Mouse (Mus musculus) kidney, embryonic 14.5 days (tissue): ENCODE data around the gene Rasd2. TPM values are rescaled to one million over a fixed set of nuclear protein-coding genes. Genes with fewer than 3 reads are reported as not detected.

Experiments used
- ATAC-seq: fragments of 200-750 bp; cut with Nextera tagmentation; 2 replicates; pipeline ENCODE4 v1.8.0; 2017; ENCODE audit warnings: moderate number of reproducible peaks, mild to moderate bottlenecking, moderate TSS enrichment, moderate library complexity; ENCODE audit not compliant: low FRiP score, low TSS enrichment
- H3K27ac ChIP-seq: fragments of 300-500 bp; sonication (generic); 2 replicates; pipeline ENCODE4 v1.5.1; 2014; ENCODE audit warnings: low read depth, mild to moderate bottlenecking, low read length, moderate library complexity, mixed read lengths
- H3K27me3 ChIP-seq: fragments of 300-500 bp; sonication (generic); 2 replicates; pipeline ENCODE4 v1.6.1; 2014; ENCODE audit warnings: mild to moderate bottlenecking, low read length; ENCODE audit not compliant: control insufficient read depth, insufficient read depth
- H3K36me3 ChIP-seq: fragments of 300-500 bp; sonication (generic); 2 replicates; pipeline ENCODE4 v1.6.1; 2014; ENCODE audit warnings: low read length, mixed read lengths; ENCODE audit not compliant: control insufficient read depth, insufficient read depth
- H3K4me1 ChIP-seq: fragments of 300-500 bp; sonication (generic); 2 replicates; pipeline ENCODE4 v1.6.1; 2014; ENCODE audit warnings: low read length, mixed read lengths; ENCODE audit not compliant: control insufficient read depth, insufficient read depth
- H3K4me2 ChIP-seq: fragments of 300-500 bp; sonication (generic); replicated peaks from 2 replicates; pipeline ENCODE4 v1.6.1; 2014; ENCODE audit warnings: low read depth, mild to moderate bottlenecking, low read length
- H3K4me3 ChIP-seq: fragments of 300-500 bp; sonication (generic); 2 replicates; pipeline ENCODE4 v1.5.1; 2014; ENCODE audit warnings: mild to moderate bottlenecking, low read length
- H3K9ac ChIP-seq: fragments of 300-500 bp; sonication (generic); 2 replicates; pipeline ENCODE4 v1.6.1; 2014; ENCODE audit warnings: low read depth, mild to moderate bottlenecking, low read length, moderate library complexity
- H3K9me3 ChIP-seq: fragments of 300-500 bp; sonication (generic); 2 replicates; pipeline ENCODE4 v1.6.1; 2016; ENCODE audit warnings: low read length; ENCODE audit not compliant: control insufficient read depth
- WGBS: fragments of 180-500 bp; shearing (Covaris S2); extraction: QIAGEN DNeasy Blood & Tissue Kit; methylation state at CpG from one replicate; pipeline ENCODE4 v1.1.7; 2014; 5-methylcytosine and 5-hydroxymethylcytosine counted together
- polyA plus RNA-seq: library from polyadenylated mRNA; unstranded; fragments of >200 nt; fragmentation: Nextera tagmentation; extraction: Ambion mirVana; gene quantifications from 2 replicates; pipeline ENCODE4 v1.2.1, GENCODE M21; 2014

The Rasd2 gene
- polyA plus RNA-seq: 1.2 and 1.9 TPM in 2 replicates

GRCm38 (mm10) chr8:75213686-75214085, at the start of gene Rasd2:
TSS of gene Rasd2 (plus strand) at chr8:75213944.
- peak within 1 kb of the TSS; percentile 95 for H3K4me2 ChIP-seq
- WGBS: under 1% methylated on average over 40 of the region's 42 CpGs
- no peaks in the 10 kb centered on the region for H3K9me3 ChIP-seq
- H3K4me3 ChIP-seq: peak within 1 kb of the TSS; percentile 50
- H3K9ac ChIP-seq: peak within 1 kb of the TSS; percentile 60
- H3K27me3 ChIP-seq: peaks cover 34% of the 10 kb centered on the region
- no peaks in the 10 kb centered on the region for H3K4me1 ChIP-seq
- no peaks in the 10 kb centered on the region for H3K36me3 ChIP-seq
- ATAC-seq: peak; percentile 7; the same call in 1 of the 2 replicates
- no peak within 1 kb of the TSS for H3K27ac ChIP-seq

- WGBS: 80% methylated on average over 5 of the region's 5 CpGs
- no peaks in the 10 kb centered on the region for H3K27me3 ChIP-seq
- no peaks in the 10 kb centered on the region for H3K4me1 ChIP-seq
- no peaks in the 10 kb centered on the region for H3K9me3 ChIP-seq
- H3K36me3 ChIP-seq: no peaks in the 10 kb centered on the region
- ATAC-seq: 0 out of 2 replicates have a peak, but pooled peaks have one; percentile 50
- H3K4me2 ChIP-seq: no peak overlapping the region
- no peak overlapping the region for H3K9ac ChIP-seq
- H3K4me3 ChIP-seq: no peak overlapping the region
- H3K27ac ChIP-seq: no peak overlapping the region
Measured at GRCm38 (mm10) chr8:75169363-75169762, 44.4 kb upstream of the Rasd2 start.

- no peaks in the 10 kb centered on the region for H3K4me1 ChIP-seq
- H3K9ac ChIP-seq: no peak overlapping the region
- no peaks in the 10 kb centered on the region for H3K36me3 ChIP-seq
- H3K27me3 ChIP-seq: no peaks in the 10 kb centered on the region
- no peak overlapping the region for H3K27ac ChIP-seq
- H3K4me2 ChIP-seq: no peak overlapping the region
- no peaks in the 10 kb centered on the region for H3K9me3 ChIP-seq
- WGBS: 82% methylated on average over 6 of the region's 6 CpGs
- no peak overlapping the region for H3K4me3 ChIP-seq
- no peak for ATAC-seq
Measured at GRCm38 (mm10) chr8:75172009-75172685, 41.6 kb upstream of the Rasd2 start.

- 77% methylated on average over 3 of the region's 3 CpGs for WGBS
Measured at GRCm38 (mm10) chr8:75193022-75193421, 20.7 kb upstream of the Rasd2 start.

GRCm38 (mm10) chr8:75194473-75195071, 19.2 kb upstream of the Rasd2 start:
- H3K27ac ChIP-seq: no peak overlapping the region
- no peak overlapping the region for H3K4me2 ChIP-seq
- no peaks in the 10 kb centered on the region for H3K4me1 ChIP-seq
- no peaks in the 10 kb centered on the region for H3K36me3 ChIP-seq
- H3K9me3 ChIP-seq: no peaks in the 10 kb centered on the region
- no peak overlapping the region for H3K4me3 ChIP-seq
- H3K9ac ChIP-seq: no peak overlapping the region
- ATAC-seq: peak; percentile 28; the same call in 1 of the 2 replicates
- WGBS: 43% methylated on average over 4 of the region's 4 CpGs
- H3K27me3 ChIP-seq: no peaks in the 10 kb centered on the region

More at GRCm38 (mm10) chr8:75193022-75193421, 20.7 kb upstream of the Rasd2 start:
- Histone ChIP-seq H3K4me1 (no peaks in the 10 kb centered on the region), H3K9me3 (no peaks in the 10 kb centered on the region), H3K27ac (no peak overlapping the region), H3K27me3 (no peaks in the 10 kb centered on the region), H3K36me3 (no peaks in the 10 kb centered on the region), H3K4me2 (no peak overlapping the region), H3K4me3 (no peak overlapping the region), H3K9ac (no peak overlapping the region)
- ATAC-seq: no peak

- Histone ChIP-seq H3K36me3 (no peaks in the 10 kb centered on the region), H3K9me3 (no peaks in the 10 kb centered on the region), H3K4me3 (no peak overlapping the region), H3K27ac (no peak overlapping the region), H3K27me3 (no peaks in the 10 kb centered on the region), H3K4me1 (no peaks in the 10 kb centered on the region), H3K4me2 (no peak overlapping the region), H3K9ac (no peak overlapping the region)
- no peak for ATAC-seq
- WGBS: 74% methylated on average over 3 of the region's 3 CpGs
Measured at GRCm38 (mm10) chr8:75197170-75197569, 16.6 kb upstream of the Rasd2 start.

- H3K4me1 ChIP-seq: no peaks in the 10 kb centered on the region
- no peak overlapping the region for H3K4me3 ChIP-seq
- H3K4me2 ChIP-seq: no peak overlapping the region
- no peaks in the 10 kb centered on the region for H3K27me3 ChIP-seq
- H3K36me3 ChIP-seq: no peaks in the 10 kb centered on the region
- WGBS: 47% methylated on average over 4 of the region's 4 CpGs
- H3K9ac ChIP-seq: no peak overlapping the region
- no peaks in the 10 kb centered on the region for H3K9me3 ChIP-seq
- no peak for ATAC-seq
- H3K27ac ChIP-seq: no peak overlapping the region
Measured at GRCm38 (mm10) chr8:75197862-75198261, 15.9 kb upstream of the Rasd2 start.

- Histone ChIP-seq H3K9ac (no peak overlapping the region), H3K4me2 (no peak overlapping the region), H3K36me3 (no peaks in the 10 kb centered on the region), H3K27ac (no peak overlapping the region), H3K9me3 (no peaks in the 10 kb centered on the region), H3K27me3 (no peaks in the 10 kb centered on the region), H3K4me1 (no peaks in the 10 kb centered on the region), H3K4me3 (no peak overlapping the region)
- no peak for ATAC-seq
Measured at GRCm38 (mm10) chr8:75198300-75198699, 15.4 kb upstream of the Rasd2 start.

GRCm38 (mm10) chr8:75198988-75199765, 14.6 kb upstream of the Rasd2 start:
- H3K4me1 ChIP-seq: no peaks in the 10 kb centered on the region
- no peak overlapping the region for H3K4me3 ChIP-seq
- WGBS: 77% methylated on average over 5 of the region's 5 CpGs
- no peak overlapping the region for H3K4me2 ChIP-seq
- no peak overlapping the region for H3K27ac ChIP-seq
- H3K36me3 ChIP-seq: no peaks in the 10 kb centered on the region
- no peak for ATAC-seq
- H3K9me3 ChIP-seq: no peaks in the 10 kb centered on the region
- no peaks in the 10 kb centered on the region for H3K27me3 ChIP-seq
- no peak overlapping the region for H3K9ac ChIP-seq
